ENCODE assay signal across 24 mouse cellular contexts in the genomic region with DNA sequence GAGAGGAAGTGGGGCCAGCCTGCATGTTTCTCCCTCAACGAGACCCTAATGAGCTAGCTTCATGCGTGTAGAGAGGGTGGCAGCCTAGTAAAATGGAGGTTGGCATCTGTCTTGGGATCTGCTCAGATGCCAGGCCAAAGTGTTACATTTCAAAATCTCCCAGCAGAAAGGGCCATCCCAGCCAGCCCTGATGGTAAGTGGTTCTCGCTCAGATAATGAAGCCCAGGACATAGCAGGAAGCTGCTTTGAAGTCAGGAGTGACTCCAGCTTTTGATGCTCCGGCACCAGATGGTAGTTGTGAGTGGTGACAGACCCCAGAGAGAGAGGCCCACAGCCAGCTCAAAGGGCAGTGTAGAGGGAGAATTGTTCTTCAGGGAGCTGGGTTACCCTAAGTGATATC.
A peak's percentile ranks its signal among the peaks of the same experiment; 100 is the strongest.
DNase-seq lines count a peak whose midpoint lies in the region; ATAC-seq and TF ChIP-seq lines count a peak whose summit lies in the region.
"Had no signal": no experiment of that assay in that cellular context is flagged by ENCODE, and none has a peak within 500 bp of the region (broad histone marks: within the 10 kb centered on the region; RNA-seq: fewer than 3 reads in every experiment).

No protein-coding gene starts in this region.

- H3K4me3 ChIP-seq in forebrain, embryonic 16.5 days (replicated peaks; ENCODE audit: low read length): no peak overlapping the region
- no peak overlapping the region for H3K4me3 ChIP-seq in forebrain, embryonic 10.5 days
- no peak overlapping the region for H3K4me3 ChIP-seq in hindbrain, embryonic 10.5 days
- no peak overlapping the region for H3K4me3 ChIP-seq in hindbrain, embryonic 13.5 days
- H3K4me3 ChIP-seq: forebrain, embryonic 15.5 days; heart, adult 2 months; heart, embryonic 10.5 days; heart, embryonic 13.5 days; hindbrain, embryonic 12.5 days; intestine, embryonic 15.5 days had no signal

- no peak for TF ChIP-seq CTCF in brain, embryonic 14.5 days (IDR thresholded peaks at IDR 0.05; ENCODE audit: borderline replicate concordance, extremely low read depth, insufficient read depth, insufficient read length)

- peaks cover 2% of the 10 kb centered on the region for H3K4me1 ChIP-seq in forebrain, embryonic 16.5 days (replicated peaks; ENCODE audit: control insufficient read depth, insufficient read depth, low read length)
- H3K4me1 ChIP-seq in forebrain, embryonic 10.5 days: peaks cover 8% of the 10 kb centered on the region
- H3K4me1 ChIP-seq in hindbrain, embryonic 10.5 days (replicated peaks): peaks cover 22% of the 10 kb centered on the region
- peaks cover 12% of the 10 kb centered on the region; the same call in 1 of the 2 replicates for H3K4me1 ChIP-seq in hindbrain, embryonic 13.5 days (replicated peaks)
- H3K4me1 ChIP-seq: forebrain, embryonic 15.5 days had no signal

- no peak overlapping the region for H3K9ac ChIP-seq in forebrain, embryonic 16.5 days (replicated peaks; ENCODE audit: low read depth, low read length)
- H3K9ac ChIP-seq in hindbrain, embryonic 13.5 days: no peak overlapping the region
- H3K9ac ChIP-seq: forebrain, embryonic 15.5 days; heart, embryonic 13.5 days; hindbrain, embryonic 12.5 days; intestine, embryonic 15.5 days had no signal

- no peak overlapping the region for H3K4me2 ChIP-seq in forebrain, embryonic 16.5 days (ENCODE audit: low read length)
- no peak overlapping the region for H3K4me2 ChIP-seq in hindbrain, embryonic 13.5 days
- H3K4me2 ChIP-seq: forebrain, embryonic 15.5 days; heart, embryonic 13.5 days; hindbrain, embryonic 12.5 days; intestine, embryonic 15.5 days had no signal

- no peaks in the 10 kb centered on the region for H3K36me3 ChIP-seq in forebrain, embryonic 16.5 days (ENCODE audit: control insufficient read depth, insufficient read depth)
- H3K36me3 ChIP-seq in forebrain, embryonic 10.5 days (replicated peaks): no peaks in the 10 kb centered on the region
- H3K36me3 ChIP-seq in hindbrain, embryonic 10.5 days: no peaks in the 10 kb centered on the region
- H3K36me3 ChIP-seq in hindbrain, embryonic 13.5 days: no peaks in the 10 kb centered on the region
- H3K36me3 ChIP-seq: forebrain, embryonic 15.5 days; heart, embryonic 10.5 days; heart, embryonic 13.5 days; hindbrain, embryonic 12.5 days; intestine, embryonic 15.5 days had no signal

- ATAC-seq in forebrain, embryonic 16.5 days: peak; percentile 18; the same call in 1 of the 2 replicates
- no peak for ATAC-seq in hindbrain, embryonic 13.5 days (ENCODE audit: low FRiP score)
- ATAC-seq: activated CD4-positive, CD25-positive, alpha-beta regulatory T cell, adult 4 months; forebrain, embryonic 15.5 days; hindbrain, embryonic 16.5 days; intestine, embryonic 15.5 days had no signal

- TF ChIP-seq POLR2A in brain, embryonic 14.5 days (IDR thresholded peaks at IDR 0.05; ENCODE audit: borderline replicate concordance, extremely low read depth, insufficient read depth, insufficient read length, poor library complexity, severe bottlenecking): no peak

- peak; percentile 53 to 61 for DNase-seq in cerebellum, postnatal 10 days
- no peak for DNase-seq in cerebellum, adult 11 months
- DNase-seq in forebrain, embryonic 10.5 days (ENCODE audit: extremely low spot score, low spot score): no peak
- DNase-seq in hindbrain, embryonic 10.5 days (ENCODE audit: low spot score): no peak
- DNase-seq in brain, embryonic 14.5 days (ENCODE audit: low read depth): peak; percentile 41
- DNase-seq: adrenal gland, adult 8-10 months; adrenal gland, postnatal 25 days; cerebellum, adult 2 months; cerebellum, adult 9-11 months; gastrocnemius, postnatal 10 days; gastrocnemius, postnatal 36 days; heart, adult 2 months; heart, postnatal 14 days; heart, postnatal 4 days; kidney, adult 11 months had no signal

- WGBS in forebrain, embryonic 16.5 days: 64% methylated on average over 4 of the region's 4 CpGs
- 77% methylated on average over 4 of the region's 4 CpGs for WGBS in forebrain, embryonic 10.5 days
- WGBS in hindbrain, embryonic 10.5 days: 67% methylated on average over 4 of the region's 4 CpGs
- 77% methylated on average over 4 of the region's 4 CpGs for WGBS in hindbrain, embryonic 13.5 days

- no peaks in the 10 kb centered on the region for H3K9me3 ChIP-seq in forebrain, embryonic 16.5 days (ENCODE audit: control insufficient read depth, low read length)
- H3K9me3 ChIP-seq in forebrain, embryonic 10.5 days: no peaks in the 10 kb centered on the region
- no peaks in the 10 kb centered on the region for H3K9me3 ChIP-seq in hindbrain, embryonic 10.5 days
- H3K9me3 ChIP-seq in hindbrain, embryonic 13.5 days: no peaks in the 10 kb centered on the region
- H3K9me3 ChIP-seq: forebrain, embryonic 15.5 days; heart, embryonic 10.5 days; heart, embryonic 13.5 days; hindbrain, embryonic 12.5 days; intestine, embryonic 15.5 days had no signal

- H3K27ac ChIP-seq in forebrain, embryonic 16.5 days (ENCODE audit: low read length): no peak overlapping the region
- H3K27ac ChIP-seq in forebrain, embryonic 10.5 days: no peak overlapping the region
- H3K27ac ChIP-seq in hindbrain, embryonic 10.5 days: 0 out of 2 replicates have a peak overlapping the region, but pooled peaks have one; percentile 0
- no peak overlapping the region for H3K27ac ChIP-seq in hindbrain, embryonic 13.5 days
- H3K27ac ChIP-seq: forebrain, embryonic 15.5 days; heart, adult 2 months; heart, embryonic 13.5 days; hindbrain, embryonic 12.5 days; intestine, embryonic 15.5 days had no signal

- no peaks in the 10 kb centered on the region for H3K27me3 ChIP-seq in forebrain, embryonic 16.5 days (replicated peaks; ENCODE audit: control insufficient read depth, insufficient read depth, low read length)
- no peaks in the 10 kb centered on the region for H3K27me3 ChIP-seq in forebrain, embryonic 10.5 days (ENCODE audit: poor library complexity, severe bottlenecking)
- no peaks in the 10 kb centered on the region for H3K27me3 ChIP-seq in hindbrain, embryonic 10.5 days (ENCODE audit: insufficient read depth, poor library complexity, severe bottlenecking)
- no peaks in the 10 kb centered on the region for H3K27me3 ChIP-seq in hindbrain, embryonic 13.5 days
- H3K27me3 ChIP-seq: forebrain, embryonic 15.5 days; heart, embryonic 13.5 days; hindbrain, embryonic 12.5 days; intestine, embryonic 15.5 days had no signal

Comparison
In these comparisons a context has a peak if more than half of its experiments do, and no peak if none do; other contexts are left out.
1. DNase-seq: peak in cerebellum, postnatal 10 days (2 of 2) and brain, embryonic 14.5 days (single experiment); none in cerebellum, adult 11 months (single experiment), forebrain, embryonic 10.5 days (single experiment) and hindbrain, embryonic 10.5 days (single experiment).